Mouse (Mus musculus) lung, adult 2 months (tissue): ENCODE results near the gene Arhgap10.

Experiments used
- CTCF ChIP-seq: fragments of 200-500 bp; IDR thresholded peaks from 2 replicates; pipeline ENCODE4 v1.5.1; 2011; ENCODE audit warnings: mild to moderate bottlenecking, low read length, control low read depth; ENCODE audit not compliant: insufficient read depth
- POLR2A ChIP-seq: fragments of 200-500 bp; IDR thresholded peaks from 2 replicates; pipeline ENCODE4 v1.6.1; 2011; ENCODE audit warnings: low read depth, mild to moderate bottlenecking, control low read depth, low read length, borderline replicate concordance; ENCODE audit errors: extremely low read depth

DNA sequence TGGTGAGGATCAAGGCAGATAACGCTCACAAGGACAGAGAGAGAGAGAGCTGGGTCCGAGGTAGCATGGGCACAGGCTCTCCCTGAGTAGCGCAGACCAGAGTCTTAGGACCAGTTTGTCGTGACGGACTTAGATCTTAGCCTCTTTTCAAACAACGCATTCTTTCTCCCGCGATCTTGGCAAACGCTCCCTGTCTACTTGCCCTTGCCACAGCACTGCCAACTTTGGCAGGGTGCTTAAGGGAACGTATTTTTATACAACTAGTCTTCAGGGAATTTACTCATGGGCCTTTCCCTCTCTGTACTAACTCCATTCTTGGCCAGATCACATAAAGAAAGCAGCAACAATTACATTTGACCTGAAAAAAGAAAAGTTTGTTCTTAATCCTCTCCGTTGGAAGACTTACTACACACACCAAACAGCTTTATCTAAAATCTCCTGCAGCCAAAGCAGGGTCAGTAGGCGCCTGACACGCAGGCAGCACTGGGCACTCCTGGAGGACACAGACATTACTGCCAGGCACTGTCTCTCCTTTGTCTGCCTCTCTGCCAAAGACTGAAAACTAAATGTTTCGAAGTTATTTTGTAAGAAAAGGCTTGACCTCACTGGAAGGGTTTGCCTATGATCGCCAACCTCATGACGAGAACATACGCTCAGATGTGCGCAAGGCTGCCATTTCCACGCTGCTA is 109.1 kb downstream of the Arhgap10 start:
- TF ChIP-seq CTCF: no peak
- no peak for TF ChIP-seq POLR2A
